Mouse (Mus musculus): ENCODE data around the gene Pde6h. TPM values are rescaled to one million over a fixed set of nuclear protein-coding genes. Genes with fewer than 3 reads are reported as not detected.

Gene Pde6h
- polyA plus RNA-seq, 1 experiment from 2014 or later = 0.05 TPM

DNA sequence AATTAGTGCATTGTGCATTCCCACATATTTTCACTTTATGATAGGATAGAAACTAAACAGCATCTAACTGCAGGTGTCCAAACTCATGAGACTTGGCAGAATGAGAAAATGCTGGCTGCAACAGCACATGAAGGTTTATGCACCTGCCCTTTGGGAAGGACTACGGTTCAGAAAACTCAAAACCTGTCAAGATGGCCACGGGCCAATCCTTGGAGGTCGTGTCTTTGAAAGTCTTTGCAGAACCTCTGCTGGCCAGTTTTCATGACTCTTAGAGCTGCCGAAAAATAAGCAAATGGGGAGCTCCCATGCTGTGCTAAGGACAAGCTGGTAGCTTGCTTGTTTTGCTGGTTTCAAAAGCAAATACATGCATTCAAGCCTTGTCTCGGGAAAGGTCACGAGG is 90.7 kb downstream of the Pde6h start:
- no peak for ATAC-seq
- WGBS = 59% methylated on average over 6 of the region's 6 CpGs
- Histone ChIP-seq H3K36me3 (ENCODE audit: control insufficient read depth, insufficient read depth, low read length) (no peaks in the 10 kb centered on the region), H3K9me3 (ENCODE audit: control insufficient read depth, low read length) (no peaks in the 10 kb centered on the region), H3K27me3 (replicated peaks; ENCODE audit: control insufficient read depth, insufficient read depth, low read length) (no peaks in the 10 kb centered on the region), H3K9ac (ENCODE audit: low read depth, low read length) (no peak overlapping the region), H3K4me2 (ENCODE audit: low read length) (no peak overlapping the region), H3K27ac (ENCODE audit: low read depth, low read length) (no peak overlapping the region), H3K4me3 (ENCODE audit: low read length) (no peak overlapping the region), H3K4me1 (ENCODE audit: control insufficient read depth, insufficient read depth, low read depth, low read length) (no peaks in the 10 kb centered on the region)

DNA sequence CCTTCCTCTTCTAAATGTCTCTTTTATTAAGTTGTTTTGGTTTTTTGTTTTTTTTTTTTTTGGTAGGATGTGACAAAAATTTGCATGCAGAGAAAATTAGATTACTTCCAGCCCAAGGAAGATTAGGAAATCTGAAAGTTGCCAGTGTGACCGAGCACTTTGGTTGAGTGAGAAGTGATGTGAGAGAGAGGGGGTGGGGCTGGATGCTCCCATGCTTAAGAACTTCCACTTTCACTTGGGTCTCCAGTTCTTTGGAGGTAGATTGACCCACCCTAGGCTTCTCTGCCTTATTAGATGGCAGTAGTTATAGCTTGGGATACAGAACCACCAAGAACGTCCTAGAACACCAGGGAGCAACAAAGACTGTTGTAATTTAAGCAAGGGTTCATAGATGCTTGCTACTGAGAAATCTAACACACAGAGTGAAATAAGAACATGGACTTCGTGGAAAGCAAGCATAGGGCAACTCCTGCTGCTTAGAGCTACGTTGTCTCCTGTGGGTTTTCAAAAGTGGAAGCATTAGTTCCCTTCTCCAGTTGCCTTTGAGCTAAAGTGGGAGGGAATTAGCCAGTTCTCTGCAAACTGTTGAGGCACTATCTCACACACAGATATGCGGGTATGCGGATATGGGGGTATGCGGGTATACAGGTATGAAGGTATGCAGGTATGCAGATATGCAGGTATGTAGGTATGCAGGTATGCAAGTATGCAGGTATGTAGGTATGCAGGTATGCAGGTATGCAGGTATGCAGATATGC is 93.8 kb downstream of the Pde6h start:
- no peak overlapping the region for H3K9ac ChIP-seq (ENCODE audit: low read depth, low read length)
- no peak for ATAC-seq
- no peak overlapping the region for H3K27ac ChIP-seq (ENCODE audit: low read depth, low read length)
- no peaks in the 10 kb centered on the region for H3K36me3 ChIP-seq (ENCODE audit: control insufficient read depth, insufficient read depth, low read length)
- no peaks in the 10 kb centered on the region for H3K27me3 ChIP-seq (replicated peaks; ENCODE audit: control insufficient read depth, insufficient read depth, low read length)
- H3K9me3 ChIP-seq (ENCODE audit: control insufficient read depth, low read length) = no peaks in the 10 kb centered on the region
- 88% methylated on average over 7 of the region's 7 CpGs for WGBS
- no peak overlapping the region for H3K4me2 ChIP-seq (ENCODE audit: low read length)
- H3K4me1 ChIP-seq (ENCODE audit: control insufficient read depth, insufficient read depth, low read depth, low read length) = no peaks in the 10 kb centered on the region
- no peak overlapping the region for H3K4me3 ChIP-seq (ENCODE audit: low read length)

Other genes starting within 250 kb of the Pde6h start
- gene Gucy2c, start 142.1 kb upstream of the Pde6h start, polyA plus RNA-seq (2015; fragmentation: Nextera tagmentation; extraction: Ambion mirVana) = 0.10 and 0.19 TPM in 2 replicates
- gene Hist4h4, start 119.4 kb upstream of the Pde6h start, polyA plus RNA-seq (2015; fragmentation: Nextera tagmentation; extraction: Ambion mirVana) = 0.35 and 0.54 TPM in 2 replicates
- 101 and 104 TPM in 2 replicates for gene H2afj, start 115.6 kb upstream of the Pde6h start, polyA plus RNA-seq (2015; fragmentation: Nextera tagmentation; extraction: Ambion mirVana)
- gene BC049715, start 96.2 kb upstream of the Pde6h start, polyA plus RNA-seq (2015; fragmentation: Nextera tagmentation; extraction: Ambion mirVana) = 1.0 and 1.3 TPM in 2 replicates
- gene Wbp11, start 95.6 kb upstream of the Pde6h start, polyA plus RNA-seq (2015; fragmentation: Nextera tagmentation; extraction: Ambion mirVana) = 65.6 and 78.1 TPM in 2 replicates
- 2.2 TPM in 2 replicates for gene Smco3, start 88.4 kb upstream of the Pde6h start, polyA plus RNA-seq (2015; fragmentation: Nextera tagmentation; extraction: Ambion mirVana)
- gene Art4, start 66.1 kb upstream of the Pde6h start, polyA plus RNA-seq (2015; fragmentation: Nextera tagmentation; extraction: Ambion mirVana) = 0.16 and 0.23 TPM in 2 replicates
- gene Mgp, start 48.0 kb upstream of the Pde6h start, polyA plus RNA-seq (2015; fragmentation: Nextera tagmentation; extraction: Ambion mirVana) = 28.6 and 31.5 TPM in 2 replicates
- gene Erp27, start 1.7 kb upstream of the Pde6h start, polyA plus RNA-seq (2015; fragmentation: Nextera tagmentation; extraction: Ambion mirVana) = 0.15 TPM in 1 of 2 replicates, not detected in the other
- 14.9 and 22.0 TPM in 2 replicates for gene Arhgdib, start 18.1 kb downstream of the Pde6h start, polyA plus RNA-seq (2015; fragmentation: Nextera tagmentation; extraction: Ambion mirVana)
- 7.9 and 9.0 TPM in 2 replicates for gene Rerg, start 246.7 kb downstream of the Pde6h start, polyA plus RNA-seq (2015; fragmentation: Nextera tagmentation; extraction: Ambion mirVana)

Measured in hindbrain, embryonic 16.5 days (tissue).